ENCODE assay signal across 22 mouse cellular contexts in the genomic region with DNA sequence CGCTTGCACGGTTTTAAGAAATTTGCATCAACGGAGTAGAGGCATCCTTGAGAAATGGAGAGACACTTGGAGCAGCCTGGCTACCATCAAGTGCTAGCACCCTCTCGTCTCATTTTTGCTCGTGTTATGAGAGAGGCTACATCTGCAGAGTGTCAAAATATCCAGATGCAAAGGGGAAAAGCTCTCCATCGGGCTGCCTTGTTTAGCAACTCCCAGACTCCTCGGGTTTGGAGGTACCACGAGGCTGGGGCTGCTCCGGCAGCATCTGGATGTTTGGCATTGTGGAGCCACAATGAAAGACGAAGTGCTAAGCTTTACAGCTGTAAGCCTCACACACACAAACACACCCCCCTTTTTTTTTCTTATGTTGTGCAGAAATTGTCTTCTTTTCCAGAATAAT.
DNase-seq lines count a peak whose midpoint lies in the region; ATAC-seq and TF ChIP-seq lines count a peak whose summit lies in the region.
"Had no signal": no experiment of that assay in that cellular context is flagged by ENCODE, and none has a peak within 500 bp of the region (broad histone marks: within the 10 kb centered on the region; RNA-seq: fewer than 3 reads in every experiment).

No protein-coding gene starts in this region.

- ATAC-seq in hindbrain, embryonic 15.5 days (ENCODE audit: low FRiP score, low read depth): no peak
- ATAC-seq in hindbrain, embryonic 13.5 days (ENCODE audit: low FRiP score): no peak
- peak; percentile 52; the same call in 1 of the 2 replicates for ATAC-seq in lung, embryonic 14.5 days (ENCODE audit: insufficient read depth)
- ATAC-seq in lung, embryonic 16.5 days (ENCODE audit: low read depth): 0 out of 2 replicates have a peak, but pooled peaks have one; percentile 28
- ATAC-seq in lung, postnatal 0 days: no peak
- ATAC-seq: activated CD4-positive, CD25-positive, alpha-beta regulatory T cell, adult 4 months; CD4-positive, CD25-positive, alpha-beta regulatory T cell, adult 4 months; Patski had no signal

- TF ChIP-seq POLR2A in lung, adult 2 months (IDR thresholded peaks at IDR 0.05; ENCODE audit: borderline replicate concordance, extremely low read depth, low read depth, low read length): no peak

- no peaks in the 10 kb centered on the region for H3K36me3 ChIP-seq in hindbrain, embryonic 15.5 days
- no peaks in the 10 kb centered on the region for H3K36me3 ChIP-seq in hindbrain, embryonic 13.5 days
- H3K36me3 ChIP-seq in lung, embryonic 14.5 days (ENCODE audit: insufficient read depth): no peaks in the 10 kb centered on the region
- H3K36me3 ChIP-seq in lung, embryonic 16.5 days (ENCODE audit: control insufficient read depth, insufficient read depth, low read length): no peaks in the 10 kb centered on the region
- no peaks in the 10 kb centered on the region for H3K36me3 ChIP-seq in lung, postnatal 0 days (ENCODE audit: insufficient read depth, low read length)
- H3K36me3 ChIP-seq: G1E had no signal

- H3K27ac ChIP-seq in hindbrain, embryonic 15.5 days (replicated peaks): no peak overlapping the region
- H3K27ac ChIP-seq in hindbrain, embryonic 13.5 days: no peak overlapping the region
- H3K27ac ChIP-seq in lung, embryonic 14.5 days (ENCODE audit: low read depth): no peak overlapping the region
- no peak overlapping the region for H3K27ac ChIP-seq in lung, embryonic 16.5 days (ENCODE audit: low read length)
- no peak overlapping the region for H3K27ac ChIP-seq in lung, postnatal 0 days (ENCODE audit: low read length)

- no peaks in the 10 kb centered on the region for H3K27me3 ChIP-seq in hindbrain, embryonic 15.5 days
- no peaks in the 10 kb centered on the region for H3K27me3 ChIP-seq in hindbrain, embryonic 13.5 days
- no peaks in the 10 kb centered on the region for H3K27me3 ChIP-seq in lung, embryonic 14.5 days (ENCODE audit: insufficient read depth, low read length)
- no peaks in the 10 kb centered on the region for H3K27me3 ChIP-seq in lung, embryonic 16.5 days (ENCODE audit: control insufficient read depth, insufficient read depth, low read depth, low read length)
- H3K27me3 ChIP-seq in lung, postnatal 0 days (replicated peaks; ENCODE audit: insufficient read depth, low read length): no peaks in the 10 kb centered on the region
- H3K27me3 ChIP-seq: CH12.LX, Patski had no signal

- WGBS in hindbrain, embryonic 15.5 days: 82% methylated on average over 10 of the region's 10 CpGs
- WGBS in hindbrain, embryonic 13.5 days: 88% methylated on average over 10 of the region's 10 CpGs
- WGBS in lung, embryonic 14.5 days: 45% methylated on average over 10 of the region's 10 CpGs
- 53% methylated on average over 10 of the region's 10 CpGs for WGBS in lung, embryonic 16.5 days
- WGBS in lung, postnatal 0 days: 52% methylated on average over 10 of the region's 10 CpGs
- WGBS in lung, adult 2 months: 60% methylated on average over 10 of the region's 10 CpGs

- H3K9ac ChIP-seq in hindbrain, embryonic 15.5 days: 0 out of 2 replicates have a peak overlapping the region, but pooled peaks have one; percentile 4
- no peak overlapping the region for H3K9ac ChIP-seq in hindbrain, embryonic 13.5 days
- H3K9ac ChIP-seq in lung, embryonic 14.5 days: no peak overlapping the region
- no peak overlapping the region for H3K9ac ChIP-seq in lung, embryonic 16.5 days (ENCODE audit: low read length)
- H3K9ac ChIP-seq in lung, postnatal 0 days (replicated peaks; ENCODE audit: low read depth): no peak overlapping the region

- H3K4me1 ChIP-seq in hindbrain, embryonic 15.5 days (replicated peaks): no peaks in the 10 kb centered on the region
- H3K4me1 ChIP-seq in hindbrain, embryonic 13.5 days (replicated peaks): no peaks in the 10 kb centered on the region
- no peaks in the 10 kb centered on the region for H3K4me1 ChIP-seq in lung, embryonic 14.5 days (ENCODE audit: insufficient read depth)
- no peaks in the 10 kb centered on the region for H3K4me1 ChIP-seq in lung, embryonic 16.5 days (replicated peaks; ENCODE audit: control insufficient read depth, insufficient read depth, low read length)
- no peaks in the 10 kb centered on the region for H3K4me1 ChIP-seq in lung, postnatal 0 days (ENCODE audit: insufficient read depth, low read depth, low read length)
- no peaks in the 10 kb centered on the region for H3K4me1 ChIP-seq in lung, adult 2 months (ENCODE audit: control insufficient read depth, insufficient read depth, low read length)

- TF ChIP-seq EP300 in lung, postnatal 0 days (IDR thresholded peaks at IDR 0.05): no peak

- no peak overlapping the region for H3K4me2 ChIP-seq in hindbrain, embryonic 15.5 days
- no peak overlapping the region for H3K4me2 ChIP-seq in hindbrain, embryonic 13.5 days
- H3K4me2 ChIP-seq in lung, embryonic 14.5 days: no peak overlapping the region
- H3K4me2 ChIP-seq in lung, embryonic 16.5 days (ENCODE audit: low read depth, low read length): no peak overlapping the region
- no peak overlapping the region for H3K4me2 ChIP-seq in lung, postnatal 0 days (replicated peaks; ENCODE audit: low read depth, low read length)

- no peak for TF ChIP-seq CTCF in lung, embryonic 14.5 days (IDR thresholded peaks at IDR 0.05; ENCODE audit: low read depth)
- no peak for TF ChIP-seq CTCF in lung, postnatal 0 days (IDR thresholded peaks at IDR 0.05)
- no peak for TF ChIP-seq CTCF in lung, adult 2 months (IDR thresholded peaks at IDR 0.05; ENCODE audit: insufficient read depth, low read length)

- H3K9me3 ChIP-seq in hindbrain, embryonic 15.5 days: no peaks in the 10 kb centered on the region
- no peaks in the 10 kb centered on the region for H3K9me3 ChIP-seq in hindbrain, embryonic 13.5 days
- H3K9me3 ChIP-seq in lung, embryonic 14.5 days (ENCODE audit: low read depth, low read length): no peaks in the 10 kb centered on the region
- H3K9me3 ChIP-seq in lung, embryonic 16.5 days (ENCODE audit: control insufficient read depth, low read length): no peaks in the 10 kb centered on the region
- H3K9me3 ChIP-seq in lung, postnatal 0 days (ENCODE audit: low read length): no peaks in the 10 kb centered on the region

- H3K4me3 ChIP-seq in hindbrain, embryonic 15.5 days: no peak overlapping the region
- no peak overlapping the region for H3K4me3 ChIP-seq in hindbrain, embryonic 13.5 days
- no peak overlapping the region for H3K4me3 ChIP-seq in lung, embryonic 14.5 days (ENCODE audit: low read depth, low read length)
- no peak overlapping the region for H3K4me3 ChIP-seq in lung, embryonic 16.5 days (ENCODE audit: low read length)
- H3K4me3 ChIP-seq in lung, postnatal 0 days (ENCODE audit: low read depth, low read length): no peak overlapping the region
- no peak overlapping the region for H3K4me3 ChIP-seq in lung, adult 2 months (replicated peaks; ENCODE audit: extremely low read depth, low read depth, low read length)

- DNase-seq in lung, embryonic 14.5 days: peak; percentile 71
- no peak for DNase-seq in lung, adult 18-20 months
- no peak for DNase-seq in lung, postnatal 36 days
- peak; percentile 11 for DNase-seq in lung, postnatal 0 days (ENCODE audit: low spot score)
- DNase-seq in lung, adult 2 months: no peak
- DNase-seq: adrenal gland, adult 2 months; adrenal gland, adult 8-10 months; adrenal gland, postnatal 10 days; adrenal gland, postnatal 14 days; adrenal gland, postnatal 25 days; adrenal gland, postnatal 36 days; B cell, adult 2 months; cerebellum, adult 11 months; cerebellum, adult 11-12 months had no signal

Comparison
In these comparisons a context has a peak if more than half of its experiments do, and no peak if none do; other contexts are left out.
1. ATAC-seq: peak in lung, embryonic 14.5 days (single experiment) and lung, embryonic 16.5 days (single experiment); none in hindbrain, embryonic 15.5 days (single experiment), hindbrain, embryonic 13.5 days (single experiment) and lung, postnatal 0 days (single experiment).
2. DNase-seq: peak in lung, embryonic 14.5 days (single experiment) and lung, postnatal 0 days (single experiment); none in lung, adult 18-20 months (0 of 2), lung, postnatal 36 days (single experiment) and lung, adult 2 months (single experiment).